Mouse (Mus musculus) kidney, adult 2 months (tissue): ENCODE results near the gene Nmur1.

Experiments
- CTCF ChIP-seq: fragments of 200-500 bp; conservative IDR thresholded peaks from 2 replicates; pipeline ENCODE4 v1.5.1; 2011; ENCODE audit warnings: low read depth, mild to moderate bottlenecking, control low read depth, low read length, moderate library complexity, mixed read lengths; ENCODE audit not compliant: insufficient read depth, insufficient read length
- POLR2A ChIP-seq: fragments of 200-500 bp; IDR thresholded peaks from one replicate; pipeline ENCODE4 v1.6.1; 2011; ENCODE audit warnings: low read depth, low read length, control low read depth

DNA sequence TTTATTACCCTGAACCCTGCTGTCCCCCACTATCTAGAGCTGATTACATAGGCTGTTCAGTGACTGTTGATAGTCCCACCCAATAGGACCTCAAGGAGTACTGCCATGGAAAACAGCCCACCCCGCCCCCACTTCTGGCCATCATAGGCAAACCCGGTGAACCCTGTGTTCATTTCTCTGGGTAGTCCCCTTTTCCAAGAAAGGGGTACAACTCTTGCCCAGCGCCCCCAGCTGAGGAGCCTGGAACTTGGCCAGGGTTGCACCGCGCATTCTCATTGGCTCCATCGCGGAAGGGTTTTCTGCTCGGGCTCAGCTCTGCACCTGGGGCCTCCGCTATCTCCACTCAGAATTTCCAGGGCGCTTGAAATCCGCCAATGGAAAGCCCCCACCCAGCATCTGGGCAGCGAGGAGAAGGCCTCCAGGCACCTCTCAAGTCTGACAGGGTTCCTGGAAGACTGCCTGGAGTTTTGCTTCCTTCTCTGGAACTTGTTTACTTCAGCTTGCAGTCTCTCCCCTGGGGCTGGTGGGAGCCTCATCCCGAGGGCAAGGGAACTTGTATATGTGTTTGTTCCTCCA is 21.7 kb upstream of the Nmur1 start:
- no peak for TF ChIP-seq CTCF
- no peak for TF ChIP-seq POLR2A
